Mouse (Mus musculus): ENCODE measurements at regions not wholly inside any gene's neighbourhood (a gene's known extent, or its start where the extent isn't known, plus 50 kb on each side); places are given as distances from the start of the nearest gene placed in this dataset.

DNA sequence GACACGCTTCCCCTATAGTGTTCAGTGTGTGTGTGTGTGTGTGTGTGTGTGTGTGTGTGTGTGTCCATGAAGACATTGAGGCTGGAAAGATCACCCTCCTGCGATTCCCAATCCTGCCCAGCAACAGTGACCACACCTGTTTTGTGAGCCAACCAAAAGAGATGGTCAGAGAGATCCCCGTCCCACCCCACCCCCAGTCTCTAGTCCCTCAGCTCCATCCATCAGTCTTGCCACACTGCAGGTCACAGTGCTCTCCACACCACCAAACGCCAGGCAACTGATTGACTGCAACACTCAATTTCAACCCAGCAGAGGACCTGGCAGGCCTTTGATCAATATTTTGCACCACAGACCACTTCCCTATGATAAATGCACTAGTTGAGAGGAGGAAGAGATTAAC lies 530.0 kb upstream of the Kdm8 start:
- H3K9me3 ChIP-seq (ENCODE audit: control insufficient read depth, low read length), result no peaks in the 10 kb centered on the region
- no peak for DNase-seq (ENCODE audit: low spot score)
- H3K4me3 ChIP-seq (ENCODE audit: low read depth, low read length), result no peak overlapping the region
- no peaks in the 10 kb centered on the region for H3K27me3 ChIP-seq (ENCODE audit: control insufficient read depth, insufficient read depth, low read length)
- ATAC-seq (ENCODE audit: low FRiP score, low TSS enrichment), result no peak
- H3K27ac ChIP-seq (replicated peaks), result no peak overlapping the region
- no peak for TF ChIP-seq CTCF (IDR thresholded peaks at IDR 0.05; ENCODE audit: low read depth)
- TF ChIP-seq EP300 (optimal IDR thresholded peaks at IDR 0.05), result no peak
- no peaks in the 10 kb centered on the region for H3K4me1 ChIP-seq (replicated peaks; ENCODE audit: control insufficient read depth, insufficient read depth)
- WGBS, result 68% methylated on average over 4 of the region's 4 CpGs
- no peak overlapping the region for H3K9ac ChIP-seq (ENCODE audit: low read length)
- H3K4me2 ChIP-seq (replicated peaks; ENCODE audit: low read depth), result no peak overlapping the region
- H3K36me3 ChIP-seq (ENCODE audit: control insufficient read depth, insufficient read depth, low read length), result no peaks in the 10 kb centered on the region

DNA sequence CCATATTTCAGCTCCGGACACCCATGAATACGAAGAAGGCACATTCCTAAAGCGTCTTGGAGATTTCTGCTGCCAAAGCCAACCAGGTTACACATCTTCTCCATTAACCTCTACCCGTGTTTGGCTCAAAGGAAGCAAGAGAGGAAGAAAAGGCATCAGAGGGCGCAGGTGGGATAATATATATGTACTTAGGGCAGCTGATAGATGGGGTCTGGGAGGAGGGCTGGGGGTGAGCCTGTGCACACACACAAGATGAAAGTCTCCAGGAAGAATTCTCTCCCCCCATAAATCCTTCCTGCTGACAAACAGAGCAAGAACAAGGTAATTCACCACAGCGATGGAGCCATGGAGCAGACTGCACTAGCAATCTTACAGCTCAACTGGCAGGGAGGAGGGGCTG lies 529.5 kb upstream of the Kdm8 start:
- Histone ChIP-seq H3K9ac (ENCODE audit: low read length) (no peak overlapping the region), H3K9me3 (ENCODE audit: control insufficient read depth, low read length) (no peaks in the 10 kb centered on the region), H3K27me3 (ENCODE audit: control insufficient read depth, insufficient read depth, low read length) (no peaks in the 10 kb centered on the region), H3K4me1 (replicated peaks; ENCODE audit: control insufficient read depth, insufficient read depth) (no peaks in the 10 kb centered on the region), H3K4me2 (replicated peaks; ENCODE audit: low read depth) (no peak overlapping the region), H3K36me3 (ENCODE audit: control insufficient read depth, insufficient read depth, low read length) (no peaks in the 10 kb centered on the region), H3K27ac (replicated peaks) (no peak overlapping the region), H3K4me3 (ENCODE audit: low read depth, low read length) (no peak overlapping the region)
- 52% methylated on average over 6 of the region's 6 CpGs for WGBS
- DNase-seq (ENCODE audit: low spot score), result no peak
- no peak for TF ChIP-seq EP300 (optimal IDR thresholded peaks at IDR 0.05)
- TF ChIP-seq CTCF (IDR thresholded peaks at IDR 0.05; ENCODE audit: low read depth), result no peak
- ATAC-seq (ENCODE audit: low FRiP score, low TSS enrichment), result no peak

DNA sequence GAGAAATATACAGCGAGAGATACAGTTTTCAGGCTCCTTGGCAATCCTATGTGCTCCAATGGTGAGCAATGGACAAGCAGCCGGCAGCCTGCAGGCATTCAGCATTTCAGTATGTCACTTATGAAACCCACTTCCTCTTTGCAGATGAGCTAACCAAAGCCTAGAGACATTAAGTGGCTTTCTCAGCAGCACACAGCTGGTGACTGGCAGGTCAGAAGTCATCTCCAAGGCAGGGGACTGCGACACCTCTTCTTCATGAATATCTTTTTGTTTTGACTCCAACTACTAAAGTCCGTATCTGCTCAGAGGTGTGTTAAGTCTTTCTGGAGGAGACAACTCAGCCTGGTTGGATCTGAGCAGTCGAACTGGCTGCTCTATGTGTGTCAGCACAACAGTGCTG lies 528.8 kb upstream of the Kdm8 start:
- TF ChIP-seq CTCF (IDR thresholded peaks at IDR 0.05; ENCODE audit: low read depth), result no peak
- TF ChIP-seq EP300 (optimal IDR thresholded peaks at IDR 0.05), result no peak
- no peak overlapping the region for H3K9ac ChIP-seq (ENCODE audit: low read length)
- 67% methylated on average over 5 of the region's 5 CpGs for WGBS
- no peaks in the 10 kb centered on the region for H3K27me3 ChIP-seq (ENCODE audit: control insufficient read depth, insufficient read depth, low read length)
- no peaks in the 10 kb centered on the region for H3K36me3 ChIP-seq (ENCODE audit: control insufficient read depth, insufficient read depth, low read length)
- H3K4me1 ChIP-seq (replicated peaks; ENCODE audit: control insufficient read depth, insufficient read depth), result no peaks in the 10 kb centered on the region
- no peaks in the 10 kb centered on the region for H3K9me3 ChIP-seq (ENCODE audit: control insufficient read depth, low read length)
- no peak overlapping the region for H3K4me3 ChIP-seq (ENCODE audit: low read depth, low read length)
- H3K27ac ChIP-seq (replicated peaks), result no peak overlapping the region
- DNase-seq (ENCODE audit: low spot score) (no peak), ATAC-seq (ENCODE audit: low FRiP score, low TSS enrichment) (no peak)
- H3K4me2 ChIP-seq (replicated peaks; ENCODE audit: low read depth), result no peak overlapping the region

DNA sequence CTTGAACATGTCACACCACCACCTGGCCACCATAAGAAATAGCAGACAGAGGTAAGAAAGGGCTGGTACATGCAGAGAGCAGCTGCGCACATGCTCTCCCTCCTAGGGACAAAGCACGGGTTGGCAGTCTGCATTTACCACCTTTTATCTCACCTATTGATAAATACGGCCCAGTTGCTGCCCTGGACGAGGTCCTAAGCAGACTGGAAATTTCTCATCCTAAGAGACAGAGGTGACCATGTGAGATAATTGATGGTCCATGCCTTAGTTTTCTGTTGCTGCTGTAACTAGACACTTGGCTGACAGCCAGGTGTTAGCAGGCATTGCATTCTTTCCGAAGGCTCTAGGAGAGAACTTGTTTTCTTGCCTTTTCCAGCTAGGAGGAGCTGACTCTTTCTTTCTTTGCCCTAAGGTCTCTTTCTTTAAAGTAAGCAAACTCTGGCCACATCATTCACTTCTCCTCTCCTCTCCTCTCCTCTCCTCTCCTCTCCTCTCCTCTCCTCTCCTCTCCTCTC lies 526.8 kb upstream of the Kdm8 start:
- Histone ChIP-seq H3K36me3 (ENCODE audit: control insufficient read depth, insufficient read depth, low read length) (no peaks in the 10 kb centered on the region), H3K9me3 (ENCODE audit: control insufficient read depth, low read length) (no peaks in the 10 kb centered on the region), H3K27ac (replicated peaks) (no peak overlapping the region), H3K27me3 (ENCODE audit: control insufficient read depth, insufficient read depth, low read length) (no peaks in the 10 kb centered on the region), H3K9ac (ENCODE audit: low read length) (no peak overlapping the region), H3K4me1 (replicated peaks; ENCODE audit: control insufficient read depth, insufficient read depth) (no peaks in the 10 kb centered on the region), H3K4me2 (replicated peaks; ENCODE audit: low read depth) (no peak overlapping the region), H3K4me3 (ENCODE audit: low read depth, low read length) (no peak overlapping the region)
- TF ChIP-seq EP300 (optimal IDR thresholded peaks at IDR 0.05) (no peak), CTCF (IDR thresholded peaks at IDR 0.05; ENCODE audit: low read depth) (no peak)
- WGBS, result 33% methylated on average over 5 of the region's 5 CpGs
- ATAC-seq (ENCODE audit: low FRiP score, low TSS enrichment), result no peak
- no peak for DNase-seq (ENCODE audit: low spot score)

DNA sequence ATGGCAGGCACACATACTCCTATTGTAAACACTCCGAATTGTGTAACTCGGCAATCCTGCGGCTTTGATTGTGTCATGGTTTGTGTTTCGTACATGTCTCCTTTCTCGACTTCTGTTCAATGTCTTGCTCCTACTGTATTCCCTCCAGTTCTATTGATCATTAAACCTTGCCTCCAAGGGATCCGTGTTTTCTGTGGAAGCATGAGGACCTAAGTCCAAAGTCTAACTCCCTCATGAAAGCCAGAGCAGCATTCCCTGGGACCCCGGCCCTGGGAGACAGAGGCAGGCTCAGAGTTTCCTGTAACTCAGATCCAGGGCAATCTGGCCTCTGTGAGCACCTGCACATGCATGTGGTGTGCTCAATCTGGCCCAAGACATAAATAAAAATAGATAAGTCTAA lies 521.7 kb upstream of the Kdm8 start:
- no peak for TF ChIP-seq EP300 (optimal IDR thresholded peaks at IDR 0.05)
- no peak for TF ChIP-seq CTCF (IDR thresholded peaks at IDR 0.05; ENCODE audit: low read depth)
- H3K4me1 ChIP-seq (replicated peaks; ENCODE audit: control insufficient read depth, insufficient read depth), result no peaks in the 10 kb centered on the region
- no peak overlapping the region for H3K27ac ChIP-seq (replicated peaks)
- no peaks in the 10 kb centered on the region for H3K36me3 ChIP-seq (ENCODE audit: control insufficient read depth, insufficient read depth, low read length)
- ATAC-seq (ENCODE audit: low FRiP score, low TSS enrichment) (no peak), DNase-seq (ENCODE audit: low spot score) (no peak)
- H3K27me3 ChIP-seq (ENCODE audit: control insufficient read depth, insufficient read depth, low read length), result no peaks in the 10 kb centered on the region
- no peak overlapping the region for H3K4me2 ChIP-seq (replicated peaks; ENCODE audit: low read depth)
- H3K9ac ChIP-seq (ENCODE audit: low read length), result no peak overlapping the region
- H3K4me3 ChIP-seq (ENCODE audit: low read depth, low read length), result no peak overlapping the region
- H3K9me3 ChIP-seq (ENCODE audit: control insufficient read depth, low read length), result no peaks in the 10 kb centered on the region
- WGBS, result 56% methylated on average over 7 of the region's 7 CpGs

- H3K27me3 ChIP-seq (ENCODE audit: control insufficient read depth, insufficient read depth, low read length), result no peaks in the 10 kb centered on the region
- no peak overlapping the region for H3K27ac ChIP-seq (replicated peaks)
- H3K9me3 ChIP-seq (ENCODE audit: control insufficient read depth, low read length), result no peaks in the 10 kb centered on the region
- DNase-seq (ENCODE audit: low spot score) (no peak), ATAC-seq (ENCODE audit: low FRiP score, low TSS enrichment) (no peak)
- H3K4me3 ChIP-seq (ENCODE audit: low read depth, low read length), result no peak overlapping the region
- TF ChIP-seq CTCF (IDR thresholded peaks at IDR 0.05; ENCODE audit: low read depth) (no peak), EP300 (optimal IDR thresholded peaks at IDR 0.05) (no peak)
- H3K9ac ChIP-seq (ENCODE audit: low read length), result no peak overlapping the region
- H3K4me2 ChIP-seq (replicated peaks; ENCODE audit: low read depth), result no peak overlapping the region
- H3K4me1 ChIP-seq (replicated peaks; ENCODE audit: control insufficient read depth, insufficient read depth), result no peaks in the 10 kb centered on the region
- 70% methylated on average over 3 of the region's 3 CpGs for WGBS
- no peaks in the 10 kb centered on the region for H3K36me3 ChIP-seq (ENCODE audit: control insufficient read depth, insufficient read depth, low read length)
Observed at GRCm38 (mm10) chr7:124933573-124933972, 510.9 kb upstream of the Kdm8 start.
